Mouse (Mus musculus): Measurements from ENCODE around the gene Aicda. TPM values are rescaled to one million over a fixed set of nuclear protein-coding genes. Genes with fewer than 3 reads are reported as not detected.
A peak's percentile ranks its signal among the peaks of the same experiment; 100 is the strongest.

Gene Aicda
- polyA plus RNA-seq, 1 experiment from 2014 or later = 0.54 TPM

DNA sequence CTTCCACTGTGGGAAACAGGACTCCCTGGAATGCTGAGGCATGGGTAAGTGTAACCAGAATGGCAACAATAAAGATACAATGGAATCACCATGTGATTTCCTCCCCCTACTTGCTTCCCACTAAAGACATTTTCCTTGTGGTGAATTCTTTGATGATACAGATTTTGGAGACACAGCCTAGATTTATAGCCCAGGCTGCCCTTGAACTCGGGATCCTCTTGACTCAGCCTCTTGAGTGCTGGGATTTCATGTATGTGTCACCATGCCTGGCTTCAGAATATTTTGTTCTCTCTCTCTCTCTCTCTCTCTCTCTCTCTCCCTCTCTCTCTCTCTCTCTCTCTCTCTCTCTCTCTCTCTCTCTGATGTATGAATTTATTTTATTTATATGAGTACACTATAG, 25.5 kb downstream of the Aicda start:
- Histone ChIP-seq H3K9ac (replicated peaks) (no peak overlapping the region), H3K4me1 (no peaks in the 10 kb centered on the region), H3K4me3 (replicated peaks) (no peak overlapping the region), H3K4me2 (no peak overlapping the region), H3K9me3 (replicated peaks) (no peaks in the 10 kb centered on the region), H3K27me3 (replicated peaks) (no peaks in the 10 kb centered on the region), H3K36me3 (no peaks in the 10 kb centered on the region), H3K27ac (replicated peaks) (no peak overlapping the region)
- no peak for ATAC-seq (ENCODE audit: low FRiP score)
- WGBS = 82% methylated on average over 1 of the region's 1 CpGs

DNA sequence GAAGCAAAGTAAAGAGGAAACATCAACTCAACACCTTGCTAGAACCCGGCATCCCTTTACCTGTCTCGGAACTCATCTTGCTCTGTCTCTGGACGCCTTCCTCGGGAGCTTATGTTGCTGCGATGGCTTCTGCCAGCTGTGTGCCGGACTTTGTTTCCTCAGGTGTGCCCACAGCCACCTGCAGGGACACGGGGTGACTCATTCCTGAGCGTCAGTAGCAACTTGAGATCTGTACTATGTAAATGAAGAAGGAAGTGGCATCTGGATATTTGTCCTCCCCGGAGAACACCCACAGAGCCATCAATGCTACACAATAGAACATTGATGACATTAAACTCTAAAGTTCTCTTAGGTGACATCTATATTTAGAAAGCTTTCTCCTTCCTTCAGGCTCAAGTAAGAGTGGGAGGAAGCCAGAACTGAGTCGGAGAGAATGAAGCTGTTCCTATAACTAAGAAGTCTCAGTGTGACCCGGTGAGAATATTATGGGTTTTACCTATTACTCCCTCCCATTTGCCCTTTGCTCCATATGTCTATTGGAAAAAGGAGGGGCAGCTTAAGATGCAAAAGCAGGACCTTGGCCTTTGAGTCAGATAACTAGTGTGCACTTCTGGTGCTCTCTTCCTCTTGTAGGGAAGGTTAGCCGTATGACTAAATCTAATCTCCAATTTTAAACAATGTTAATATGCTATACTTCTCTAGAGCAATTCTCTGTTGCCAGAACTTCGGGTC, 37.6 kb downstream of the Aicda start:
- Histone ChIP-seq H3K27ac (replicated peaks) (no peak overlapping the region), H3K27me3 (replicated peaks) (no peaks in the 10 kb centered on the region), H3K4me2 (no peak overlapping the region), H3K4me1 (no peaks in the 10 kb centered on the region), H3K9me3 (replicated peaks) (no peaks in the 10 kb centered on the region), H3K4me3 (replicated peaks) (no peak overlapping the region), H3K9ac (replicated peaks) (no peak overlapping the region), H3K36me3 (no peaks in the 10 kb centered on the region)
- no peak for ATAC-seq (ENCODE audit: low FRiP score)
- WGBS = 86% methylated on average over 13 of the region's 13 CpGs

- no peak for ATAC-seq (ENCODE audit: low FRiP score)
- Histone ChIP-seq H3K27ac (replicated peaks) (no peak overlapping the region), H3K4me2 (no peak overlapping the region), H3K27me3 (replicated peaks) (no peaks in the 10 kb centered on the region), H3K9me3 (replicated peaks) (no peaks in the 10 kb centered on the region), H3K4me3 (replicated peaks) (no peak overlapping the region), H3K36me3 (no peaks in the 10 kb centered on the region), H3K9ac (replicated peaks) (no peak overlapping the region), H3K4me1 (no peaks in the 10 kb centered on the region)
- WGBS = 83% methylated on average over 2 of the region's 2 CpGs
These were observed 39.3 kb downstream of the Aicda start for GRCm38 (mm10) chr6:122592905-122593304.

- Histone ChIP-seq H3K9ac (replicated peaks) (no peak overlapping the region), H3K36me3 (no peaks in the 10 kb centered on the region), H3K4me1 (no peaks in the 10 kb centered on the region), H3K9me3 (replicated peaks) (no peaks in the 10 kb centered on the region), H3K4me2 (peak overlapping the region; percentile 20; the same call in 1 of the 2 replicates), H3K4me3 (replicated peaks) (no peak overlapping the region), H3K27me3 (replicated peaks) (no peaks in the 10 kb centered on the region), H3K27ac (replicated peaks) (no peak overlapping the region)
- peak; percentile 59; the same call in 1 of the 2 replicates for ATAC-seq (ENCODE audit: low FRiP score)
- WGBS = 36% methylated on average over 7 of the region's 7 CpGs
These were observed 42.0 kb downstream of the Aicda start for GRCm38 (mm10) chr6:122595637-122596036.

- Histone ChIP-seq H3K9me3 (replicated peaks) (no peaks in the 10 kb centered on the region), H3K27ac (replicated peaks) (no peak overlapping the region), H3K4me3 (replicated peaks) (no peak overlapping the region), H3K27me3 (replicated peaks) (no peaks in the 10 kb centered on the region), H3K9ac (replicated peaks) (no peak overlapping the region), H3K36me3 (no peaks in the 10 kb centered on the region), H3K4me1 (no peaks in the 10 kb centered on the region), H3K4me2 (no peak overlapping the region)
- no peak for ATAC-seq (ENCODE audit: low FRiP score)
- 93% methylated on average over 7 of the region's 7 CpGs for WGBS
These were observed 43.0 kb downstream of the Aicda start for GRCm38 (mm10) chr6:122596608-122597007.

- Histone ChIP-seq H3K4me2 (no peak overlapping the region), H3K27me3 (replicated peaks) (no peaks in the 10 kb centered on the region), H3K9me3 (replicated peaks) (no peaks in the 10 kb centered on the region), H3K4me1 (peaks cover 7% of the 10 kb centered on the region), H3K4me3 (replicated peaks) (no peak overlapping the region), H3K9ac (replicated peaks) (no peak overlapping the region), H3K27ac (replicated peaks) (no peak overlapping the region), H3K36me3 (no peaks in the 10 kb centered on the region)
- no peak for ATAC-seq (ENCODE audit: low FRiP score)
- WGBS = 94% methylated on average over 4 of the region's 4 CpGs
These were observed 44.4 kb downstream of the Aicda start for GRCm38 (mm10) chr6:122598014-122598413.

DNA sequence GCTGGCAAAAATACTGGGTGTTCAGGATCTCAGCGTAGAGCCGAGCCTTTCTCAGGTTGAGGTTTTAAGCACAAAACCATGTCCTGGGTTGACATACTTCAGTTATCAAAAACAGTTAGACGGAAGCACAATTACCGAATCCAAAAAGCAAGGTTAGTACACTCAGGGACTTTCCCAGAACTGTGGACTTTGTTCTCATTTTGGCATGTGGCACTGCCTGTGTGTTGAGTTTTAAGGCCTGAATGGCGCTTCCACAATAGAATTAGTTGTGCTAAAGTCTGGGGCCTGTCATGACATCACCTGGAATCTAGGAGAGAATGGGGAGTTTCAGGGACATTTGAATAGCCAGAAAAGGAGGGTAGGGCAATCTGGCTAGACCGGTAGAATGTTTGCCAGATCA, 44.8 kb downstream of the Aicda start:
- Histone ChIP-seq H3K9ac (replicated peaks) (no peak overlapping the region), H3K27me3 (replicated peaks) (no peaks in the 10 kb centered on the region), H3K4me2 (no peak overlapping the region), H3K4me1 (peaks cover 7% of the 10 kb centered on the region), H3K36me3 (no peaks in the 10 kb centered on the region), H3K27ac (replicated peaks) (no peak overlapping the region), H3K9me3 (replicated peaks) (no peaks in the 10 kb centered on the region), H3K4me3 (replicated peaks) (no peak overlapping the region)
- ATAC-seq (ENCODE audit: low FRiP score) = no peak
- WGBS = 90% methylated on average over 6 of the region's 6 CpGs

- Histone ChIP-seq H3K9ac (replicated peaks) (no peak overlapping the region), H3K4me1 (peaks cover 7% of the 10 kb centered on the region), H3K9me3 (replicated peaks) (no peaks in the 10 kb centered on the region), H3K4me2 (no peak overlapping the region), H3K36me3 (no peaks in the 10 kb centered on the region), H3K4me3 (replicated peaks) (no peak overlapping the region), H3K27me3 (replicated peaks) (no peaks in the 10 kb centered on the region), H3K27ac (replicated peaks) (no peak overlapping the region)
- ATAC-seq (ENCODE audit: low FRiP score) = no peak
- WGBS = 91% methylated on average over 9 of the region's 9 CpGs
These were observed 45.6 kb downstream of the Aicda start for GRCm38 (mm10) chr6:122599054-122599737.

DNA sequence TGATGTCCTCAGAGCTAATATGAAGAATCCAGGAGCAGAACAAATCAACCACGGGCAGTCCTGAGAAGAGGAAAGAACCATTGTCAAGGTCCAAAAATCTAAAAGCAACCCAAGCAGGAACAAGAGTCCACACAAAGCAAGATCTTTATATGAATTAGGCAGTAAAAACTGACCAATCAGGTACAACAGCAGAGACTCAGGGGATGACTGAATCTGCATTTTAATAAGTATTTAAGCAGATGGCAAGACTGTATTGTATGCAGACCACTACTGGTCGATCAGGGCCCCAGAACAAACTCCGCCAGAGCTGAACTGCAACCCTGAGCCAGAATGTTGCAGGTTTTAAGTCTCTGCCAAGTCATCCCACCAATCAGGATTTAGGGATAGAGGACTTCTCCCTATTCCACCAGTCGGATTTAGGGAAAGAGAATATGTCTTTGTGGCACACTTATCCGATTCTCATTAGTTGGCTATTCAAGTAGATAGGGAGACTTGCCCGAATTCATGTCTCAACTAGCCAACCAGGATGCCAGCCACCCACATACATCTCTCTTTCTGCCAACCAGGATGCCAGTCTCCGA, 46.6 kb downstream of the Aicda start:
- Histone ChIP-seq H3K9me3 (replicated peaks) (no peaks in the 10 kb centered on the region), H3K27ac (replicated peaks) (no peak overlapping the region), H3K4me3 (replicated peaks) (no peak overlapping the region), H3K4me1 (peaks cover 7% of the 10 kb centered on the region), H3K27me3 (replicated peaks) (no peaks in the 10 kb centered on the region), H3K4me2 (no peak overlapping the region), H3K9ac (replicated peaks) (no peak overlapping the region), H3K36me3 (no peaks in the 10 kb centered on the region)
- WGBS = 81% methylated on average over 7 of the region's 7 CpGs
- no peak for ATAC-seq (ENCODE audit: low FRiP score)

- ATAC-seq (ENCODE audit: low FRiP score) = no peak
- no peak overlapping the region for H3K9ac ChIP-seq (replicated peaks)
- H3K4me3 ChIP-seq (replicated peaks) = no peak overlapping the region
- H3K4me2 ChIP-seq = no peak overlapping the region
- WGBS = 88% methylated on average over 4 of the region's 4 CpGs
- no peaks in the 10 kb centered on the region for H3K9me3 ChIP-seq (replicated peaks)
- H3K27ac ChIP-seq (replicated peaks) = no peak overlapping the region
- H3K36me3 ChIP-seq = no peaks in the 10 kb centered on the region
- H3K27me3 ChIP-seq (replicated peaks) = no peaks in the 10 kb centered on the region
- peaks cover 7% of the 10 kb centered on the region for H3K4me1 ChIP-seq
These were observed 47.4 kb downstream of the Aicda start for GRCm38 (mm10) chr6:122601031-122601430.

- H3K4me1 ChIP-seq = peaks cover 7% of the 10 kb centered on the region
- H3K36me3 ChIP-seq = no peaks in the 10 kb centered on the region
- H3K4me2 ChIP-seq = peak overlapping the region; percentile 62
- H3K27ac ChIP-seq (replicated peaks) = no peak overlapping the region
- H3K27me3 ChIP-seq (replicated peaks) = no peaks in the 10 kb centered on the region
- 94% methylated on average over 3 of the region's 3 CpGs for WGBS
- no peaks in the 10 kb centered on the region for H3K9me3 ChIP-seq (replicated peaks)
- no peak overlapping the region for H3K9ac ChIP-seq (replicated peaks)
- ATAC-seq (ENCODE audit: low FRiP score) = no peak
- H3K4me3 ChIP-seq (replicated peaks) = peak overlapping the region; percentile 42; the same call in 1 of the 2 replicates
These were observed 48.0 kb downstream of the Aicda start for GRCm38 (mm10) chr6:122601615-122602014.
